Mouse (Mus musculus) left cerebral cortex, adult 2 months (tissue): ENCODE data around the gene Strn4. TPM values are rescaled to one million over a fixed set of nuclear protein-coding genes. Genes with fewer than 3 reads are reported as not detected.

Experiments used
- DNase-seq, 2 experiments: peaks; one replicate each; pipeline ENCODE4 v3.0.0; 2021 to 2022; ENCODE audit warnings: low spot score in 2 of 2, mixed read lengths in 1 of 2; ENCODE audit errors: extremely low spot score in 1 of 2
- H3K27ac ChIP-seq: fragments of 200-600 bp; 2 replicates; pipeline ENCODE4 v1.8.1; 2022
- H3K4me3 ChIP-seq: fragments of 200-600 bp; 2 replicates; pipeline ENCODE4 v1.8.1; 2022
- CTCF ChIP-seq: fragments of 200-600 bp; IDR thresholded peaks from 2 replicates; pipeline ENCODE4 v1.8.1; 2022; ENCODE audit warnings: antibody characterized with exemption, mild to moderate bottlenecking, moderate library complexity
- intact Hi-C: fragments of 180-260 bp; cut with DNase I; formaldehyde crosslinking; loops from one replicate; pipeline ENCODE4 v1.15.1; 2025
- total RNA-seq, 2 experiments: library from RNA; stranded (reverse); gene quantifications; 2 replicates each; pipeline ENCODE4 v1.2.3; 2021

The Strn4 gene
- total RNA-seq, 2 experiments from 2014 or later = 287 to 321 TPM

DNA sequence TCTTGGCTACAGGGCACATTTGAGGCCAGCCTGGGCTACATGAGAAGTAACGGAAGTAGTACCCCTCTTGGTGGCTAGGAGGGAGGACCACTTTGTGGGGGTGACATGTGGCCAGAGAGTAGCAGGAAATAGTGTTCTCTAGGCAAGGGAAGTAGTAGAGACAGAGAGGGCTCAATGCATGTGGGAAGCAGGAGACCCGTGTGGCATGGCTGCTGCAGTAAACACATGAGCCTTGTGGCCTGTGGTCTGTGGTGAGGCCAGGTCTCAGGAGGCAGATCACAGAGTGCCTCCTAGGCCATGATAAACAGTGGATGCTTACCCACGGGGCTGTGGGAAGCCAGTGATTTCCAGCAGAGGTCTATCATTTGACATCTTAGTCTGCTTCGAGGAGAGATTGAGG lies 11.6 kb downstream of the Strn4 start:
- intact Hi-C loops = no loop called here
- DNase-seq = no peak
- TF ChIP-seq CTCF = no peak
- H3K4me3 ChIP-seq = no peak overlapping the region
- H3K27ac ChIP-seq = peak overlapping the region; percentile 62

DNA sequence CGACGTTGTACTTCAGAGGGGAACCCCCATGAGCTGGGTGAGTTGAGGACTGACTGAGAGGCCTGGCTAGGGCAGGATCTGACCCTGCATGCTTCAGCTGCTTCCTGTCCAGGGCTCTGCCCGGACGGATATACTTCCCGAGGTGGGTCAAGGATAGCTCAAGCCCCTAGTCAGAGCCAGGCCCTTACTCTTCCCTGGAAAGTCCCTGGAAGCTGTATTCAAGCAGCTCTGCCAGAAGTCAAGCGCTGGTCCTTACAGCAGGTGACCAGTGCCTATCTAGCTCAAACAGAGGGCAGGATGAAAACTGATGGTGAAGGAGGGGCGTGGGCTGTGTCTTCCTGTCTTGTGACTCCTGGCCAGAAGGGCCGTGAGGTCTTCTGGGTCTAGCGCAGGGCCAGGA lies 14.8 kb downstream of the Strn4 start:
- H3K4me3 ChIP-seq = no peak overlapping the region
- intact Hi-C loops = no loop called here
- TF ChIP-seq CTCF = no peak
- DNase-seq = no peak
- H3K27ac ChIP-seq = no peak overlapping the region

DNA sequence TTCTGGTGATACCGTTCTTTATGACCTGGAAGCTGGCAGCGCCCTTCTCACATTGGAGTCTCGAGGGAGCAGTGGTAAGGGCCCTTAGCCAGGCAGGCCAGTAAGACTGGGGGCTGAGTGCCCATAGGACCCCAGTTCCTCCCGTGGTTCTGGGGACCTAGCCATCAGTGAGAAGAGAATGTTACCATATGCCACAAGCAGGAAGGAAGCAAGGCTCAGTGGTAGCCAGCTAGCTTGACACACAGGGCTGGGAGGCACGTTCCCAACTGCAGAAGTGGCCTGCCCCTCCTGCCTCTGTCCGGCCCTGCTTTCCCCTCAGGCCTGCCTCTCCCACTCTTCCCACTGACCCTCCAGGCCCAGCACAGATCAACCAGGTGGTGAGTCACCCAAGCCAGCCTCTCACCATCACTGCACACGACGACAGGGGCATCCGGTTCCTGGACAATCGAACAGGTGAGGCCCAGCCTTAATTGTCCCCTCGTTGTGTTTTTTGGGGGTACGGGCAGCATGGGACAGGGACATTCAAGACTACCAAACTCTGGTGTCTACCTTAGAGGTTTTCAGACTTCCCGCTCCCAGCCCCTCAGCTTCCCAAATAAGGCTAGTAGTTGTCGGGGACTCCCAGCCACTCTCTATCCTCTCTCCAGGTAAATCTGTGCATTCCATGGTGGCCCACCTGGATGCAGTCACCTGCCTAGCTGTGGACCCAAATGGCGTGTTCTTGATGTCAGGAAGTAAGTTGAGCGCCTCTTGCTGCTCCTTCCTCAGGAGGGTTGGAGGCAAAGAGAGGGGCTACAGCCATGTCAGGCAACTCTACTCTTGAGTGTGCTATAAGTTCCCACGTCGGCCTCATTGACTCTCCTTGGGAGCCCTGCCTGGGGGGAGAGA lies 22.5 kb downstream of the Strn4 start:
- TF ChIP-seq CTCF = no peak
- no peak for DNase-seq
- intact Hi-C loops = no loop called here
- Histone ChIP-seq H3K27ac (no peak overlapping the region), H3K4me3 (no peak overlapping the region)

DNA sequence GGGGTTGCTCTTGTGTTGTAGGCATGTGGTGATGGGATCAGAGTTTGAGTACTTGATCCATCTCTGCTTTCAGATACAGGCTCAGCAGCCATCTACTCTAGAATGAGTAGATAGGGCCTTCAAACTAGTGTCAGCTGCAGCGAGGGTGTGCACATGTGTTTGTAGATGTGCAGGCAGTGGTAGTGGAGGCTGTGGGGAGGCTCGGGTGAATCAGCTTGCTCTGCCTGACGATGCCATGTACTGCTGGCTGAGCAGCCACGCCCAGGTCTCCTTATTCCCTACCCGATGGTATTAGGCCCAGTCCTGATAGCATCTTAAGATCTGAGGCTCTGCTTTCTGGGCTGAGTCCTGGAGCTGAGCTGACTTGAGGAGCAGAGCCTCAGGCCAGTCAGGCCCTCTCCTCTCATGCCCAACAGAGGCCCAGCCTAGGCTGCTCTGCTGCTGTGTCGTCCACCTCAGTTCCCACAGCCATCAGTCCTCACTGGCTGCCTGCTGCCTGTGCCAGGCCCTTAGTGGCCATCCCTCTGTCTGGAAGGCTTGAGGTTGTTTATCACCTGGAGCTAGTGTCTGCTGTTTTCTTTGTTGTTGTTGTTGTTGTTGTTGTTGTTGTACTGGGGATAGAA lies 23.2 kb downstream of the Strn4 start:
- H3K4me3 ChIP-seq = no peak overlapping the region
- intact Hi-C loops = no loop called here
- DNase-seq = peak in 1 of 2 experiments; percentile 19
- no peak overlapping the region for H3K27ac ChIP-seq
- no peak for TF ChIP-seq CTCF

DNA sequence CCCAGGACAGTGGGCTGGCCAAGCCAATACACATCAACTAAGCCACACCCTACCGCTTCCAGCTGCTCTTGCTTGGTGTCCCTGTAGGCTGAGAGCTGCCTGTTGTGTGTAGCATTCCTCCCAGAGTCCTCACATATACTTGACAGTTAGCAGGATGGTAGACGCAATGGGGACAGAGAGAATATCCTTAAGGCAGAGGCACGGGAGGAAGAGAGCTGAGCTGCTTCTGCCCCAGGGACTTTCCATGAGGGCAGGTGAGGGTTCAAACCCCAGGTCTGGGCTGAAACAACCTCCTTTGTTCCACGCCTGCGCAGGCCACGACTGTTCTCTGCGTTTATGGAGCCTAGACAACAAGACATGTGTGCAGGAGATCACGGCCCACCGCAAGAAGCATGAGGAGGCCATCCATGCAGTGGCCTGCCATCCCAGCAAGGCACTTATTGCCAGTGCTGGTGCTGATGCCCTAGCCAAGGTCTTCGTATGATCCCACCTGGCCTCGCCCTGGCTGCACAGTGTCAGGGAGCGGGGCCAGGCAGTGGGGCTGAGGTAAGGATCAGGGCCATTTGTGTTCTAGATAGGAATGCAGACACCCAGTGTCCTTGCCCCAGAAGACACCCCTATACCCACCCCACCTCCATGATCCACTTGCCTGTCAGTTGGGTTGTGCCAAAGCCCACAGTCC lies 23.9 kb downstream of the Strn4 start:
- H3K27ac ChIP-seq = no peak overlapping the region
- DNase-seq = no peak
- intact Hi-C loops = no loop called here

DNA sequence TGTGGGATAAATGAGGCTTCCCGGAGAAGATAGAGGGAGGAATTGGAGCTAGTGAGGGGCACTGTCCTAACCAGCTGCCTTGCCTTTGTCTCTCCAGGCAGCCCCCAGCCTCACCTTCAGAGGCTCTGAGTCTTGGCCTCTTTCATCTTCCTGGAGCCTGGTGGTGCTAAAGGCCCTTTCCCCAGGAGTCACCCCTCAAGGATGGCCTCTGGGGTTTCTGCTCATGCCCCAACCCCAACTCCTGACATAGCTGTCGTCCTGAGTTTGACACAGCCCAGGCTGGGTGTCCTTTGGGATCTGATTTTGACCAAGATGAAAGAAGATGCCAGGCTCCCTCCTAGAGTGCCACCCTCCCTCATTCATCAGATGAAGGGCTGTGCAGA lies 24.4 kb downstream of the Strn4 start:
- DNase-seq = peak in 1 of 2 experiments; percentile 10
- TF ChIP-seq CTCF = no peak
- no peak overlapping the region for H3K4me3 ChIP-seq

More for the DNA sequence above, 23.9 kb downstream of the Strn4 start:
- no peak overlapping the region for H3K4me3 ChIP-seq
- TF ChIP-seq CTCF = no peak

DNA sequence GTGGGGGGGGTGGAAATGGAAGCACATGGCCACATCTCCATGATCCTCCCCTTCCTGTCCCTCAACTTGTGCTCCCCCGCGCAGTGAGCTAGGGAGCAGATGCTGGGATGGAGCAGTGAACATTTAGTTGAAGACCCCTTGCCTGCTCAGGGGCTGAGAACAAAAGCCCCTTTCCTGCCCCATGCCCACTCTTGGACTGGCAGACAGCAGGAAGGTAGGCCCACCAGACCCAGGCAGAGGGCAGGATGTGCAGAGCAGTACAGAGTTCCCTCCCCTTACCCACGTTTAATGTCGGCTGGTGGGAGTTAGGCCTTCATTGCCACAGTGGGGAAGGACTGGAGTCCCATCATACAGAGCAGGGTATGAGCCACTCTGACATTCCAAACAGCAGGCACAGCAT lies 25.4 kb downstream of the Strn4 start:
- peak in 1 of 2 experiments; percentile 10 for DNase-seq
- no peak for TF ChIP-seq CTCF
- intact Hi-C loops = no loop called here
- H3K4me3 ChIP-seq = no peak overlapping the region
- peak overlapping the region; percentile 19; the same call in 1 of the 2 replicates for H3K27ac ChIP-seq

More for the DNA sequence above, 24.4 kb downstream of the Strn4 start:
- intact Hi-C loops = no loop called here
- H3K27ac ChIP-seq = no peak overlapping the region

DNA sequence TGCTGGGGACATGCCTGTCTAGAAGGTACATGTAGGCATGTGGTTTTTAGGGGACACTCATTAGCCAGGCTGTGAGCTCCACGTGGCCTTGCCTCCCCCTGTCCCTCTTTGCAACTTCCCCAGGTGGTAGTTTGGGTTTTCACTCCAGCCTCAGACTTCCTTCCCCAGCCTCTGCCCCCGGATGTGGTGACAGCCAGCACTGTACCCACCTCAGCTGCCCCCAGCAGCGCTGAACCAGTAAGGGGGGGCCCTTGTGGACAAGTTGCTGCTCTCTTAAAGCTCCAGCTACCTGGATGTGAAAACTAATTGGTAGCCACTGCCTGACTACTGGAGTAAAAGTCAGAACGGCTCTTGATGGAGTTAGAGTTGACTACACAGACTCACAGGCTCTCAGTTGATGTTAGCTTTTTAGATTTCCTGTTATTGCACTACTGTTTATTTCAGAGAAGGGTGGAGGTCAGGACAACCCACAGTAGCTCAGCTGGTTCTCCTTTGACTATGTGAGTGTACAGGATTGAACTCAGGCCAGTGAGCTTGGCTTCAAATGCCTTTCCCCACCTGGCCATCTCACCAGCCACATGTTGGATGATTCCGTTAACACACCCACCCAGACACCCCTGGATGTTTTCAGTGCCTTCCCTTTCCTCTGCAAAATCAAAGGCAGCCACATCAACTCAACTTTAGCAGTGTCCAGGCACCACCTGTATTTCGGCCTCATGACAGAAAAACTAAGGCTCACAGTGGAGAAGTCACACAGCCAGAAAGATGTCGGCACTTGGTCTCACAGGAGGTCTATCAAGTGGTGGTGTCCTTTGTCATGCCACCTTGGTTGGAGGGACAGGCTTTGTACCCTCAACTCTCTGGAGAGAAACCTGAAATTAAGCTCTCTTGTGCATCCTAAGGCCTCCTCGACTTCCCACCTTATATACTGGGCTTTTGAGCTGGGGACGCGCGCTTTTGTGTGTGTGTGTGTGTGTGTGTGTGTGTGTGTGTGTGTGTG lies 26.2 kb downstream of the Strn4 start:
- no peak for TF ChIP-seq CTCF
- Histone ChIP-seq H3K27ac (peak overlapping the region; percentile 57; the same call in 1 of the 2 replicates), H3K4me3 (no peak overlapping the region)
- intact Hi-C loops = no loop called here
- peak in 1 of 2 experiments; percentile 9 for DNase-seq

DNA sequence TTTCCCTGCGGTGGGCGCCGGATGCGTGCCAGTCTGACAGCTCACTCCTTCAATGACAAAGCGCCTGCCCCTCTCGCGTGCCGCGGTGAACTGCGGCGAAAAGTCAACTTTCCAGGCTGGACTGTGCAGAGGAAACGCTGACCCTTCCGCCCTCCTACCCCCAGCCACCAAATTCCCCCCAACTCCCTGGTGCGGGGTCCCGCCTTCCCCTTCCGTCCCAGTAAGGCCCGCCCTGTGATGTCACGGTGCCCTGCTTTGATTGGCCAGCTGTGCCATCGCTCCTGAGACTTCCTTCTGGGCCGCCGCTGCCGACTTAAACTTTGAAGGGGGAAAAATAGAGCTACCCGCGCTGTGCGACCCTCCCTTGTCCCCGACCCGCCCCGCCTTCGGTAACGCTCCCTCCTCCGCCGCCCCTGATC lies 27.0 kb downstream of the Strn4 start, which contains the start of gene Prkd2:
Gene Prkd2 (plus strand): TSS at position 258 of the 419 bp plus-strand sequence.
- intact Hi-C loops = no loop called here
- peak within 1 kb of the TSS; percentile 83 for H3K27ac ChIP-seq
- no peak for TF ChIP-seq CTCF
- DNase-seq = peak; percentile 84 to 87
- peak within 1 kb of the TSS; percentile 49 for H3K4me3 ChIP-seq

DNA sequence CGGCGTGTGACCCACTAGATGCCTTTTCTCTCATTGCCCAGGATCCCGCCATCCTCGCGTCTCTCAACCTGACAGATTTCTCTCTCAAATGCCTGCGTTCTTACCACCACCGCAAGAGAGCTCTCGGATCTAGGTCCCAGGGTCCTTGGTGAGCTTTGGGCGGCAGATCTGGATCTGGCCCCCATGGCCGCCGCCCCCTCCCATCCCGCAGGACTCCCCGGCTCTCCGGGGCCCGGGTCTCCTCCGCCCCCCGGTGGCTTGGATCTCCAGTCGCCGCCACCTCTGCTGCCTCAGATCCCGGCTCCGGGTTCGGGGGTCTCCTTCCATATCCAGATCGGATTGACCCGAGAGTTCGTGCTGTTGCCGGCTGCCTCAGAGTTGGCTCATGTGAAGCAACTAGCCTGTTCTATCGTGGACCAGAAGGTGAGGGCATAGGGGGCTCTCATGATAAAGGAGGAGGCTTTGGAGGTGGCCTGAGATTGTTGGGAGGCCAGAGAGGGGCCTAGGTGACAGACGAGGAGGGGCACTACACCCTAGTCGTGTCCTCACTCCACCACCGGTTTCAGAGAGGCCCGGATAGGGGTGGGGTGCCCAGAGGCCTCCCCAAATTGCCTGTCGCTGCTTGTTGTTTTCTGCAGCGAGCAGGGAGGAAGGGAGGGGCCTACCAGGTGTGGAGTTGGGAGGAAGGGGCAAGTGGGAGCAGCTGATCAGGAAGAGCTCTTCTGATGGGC lies 27.9 kb downstream of the Strn4 start:
- Histone ChIP-seq H3K27ac (peak overlapping the region; percentile 83), H3K4me3 (peak overlapping the region; percentile 49)
- peak in 1 of 2 experiments; percentile 27 for DNase-seq
- no peak; the same call in 1 of the 2 replicates for TF ChIP-seq CTCF
- intact Hi-C loops = no loop called here
